Mouse (Mus musculus): Measurements from ENCODE around the gene Gm9602.
"Not testable (repeated sequence)": the region's sequence is repeated elsewhere in the genome, so short reads cannot be mapped to it uniquely, and the experiment has no call there.

Gene Gm9602

DNA sequence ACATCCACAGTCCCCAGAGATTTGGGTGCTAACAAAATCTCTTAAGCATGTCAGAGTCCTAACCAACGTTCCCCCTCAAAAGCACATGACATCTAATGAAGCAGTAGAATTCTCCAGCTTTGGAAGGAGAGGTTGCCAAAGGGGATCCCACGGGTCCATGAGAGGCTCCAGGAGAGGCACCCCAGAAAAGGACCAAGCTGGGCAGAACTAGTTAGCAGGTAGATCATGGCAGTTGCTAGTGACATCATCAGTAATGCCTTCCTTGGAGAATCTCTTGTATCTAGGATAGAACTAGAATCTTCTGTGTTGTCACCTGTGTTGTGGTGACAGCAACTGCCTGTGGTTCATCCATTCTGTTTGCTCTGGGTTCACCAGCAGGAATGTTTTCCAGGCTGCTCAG is at the start of gene Gm9602:
Gene Gm9602 (plus strand): TSS at position 301 of the 400 bp plus-strand sequence.
- not testable (repeated sequence) for DNase-seq (ENCODE audit: low read depth, low spot score)

DNA sequence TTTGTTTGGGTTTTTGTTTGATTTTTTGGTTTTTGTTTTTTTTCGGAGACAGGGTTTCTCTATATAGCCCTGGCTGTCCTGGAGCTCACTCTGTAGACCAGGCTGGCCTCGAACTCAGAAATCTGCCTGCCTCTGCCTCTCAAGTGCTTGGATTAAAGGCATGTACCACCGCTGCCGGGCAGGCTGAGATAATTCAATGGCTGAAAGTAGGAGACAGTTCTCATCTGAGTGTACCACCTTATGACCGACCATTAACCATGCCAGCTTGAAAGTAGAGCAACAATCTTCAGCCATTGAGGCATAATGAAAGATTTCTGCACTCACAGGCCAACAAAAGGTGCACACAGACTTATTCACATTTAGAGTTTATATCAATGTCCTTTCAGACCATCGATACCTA is 30.3 kb downstream of the Gm9602 start:
- not testable (repeated sequence) for DNase-seq (ENCODE audit: low read depth, low spot score)

DNA sequence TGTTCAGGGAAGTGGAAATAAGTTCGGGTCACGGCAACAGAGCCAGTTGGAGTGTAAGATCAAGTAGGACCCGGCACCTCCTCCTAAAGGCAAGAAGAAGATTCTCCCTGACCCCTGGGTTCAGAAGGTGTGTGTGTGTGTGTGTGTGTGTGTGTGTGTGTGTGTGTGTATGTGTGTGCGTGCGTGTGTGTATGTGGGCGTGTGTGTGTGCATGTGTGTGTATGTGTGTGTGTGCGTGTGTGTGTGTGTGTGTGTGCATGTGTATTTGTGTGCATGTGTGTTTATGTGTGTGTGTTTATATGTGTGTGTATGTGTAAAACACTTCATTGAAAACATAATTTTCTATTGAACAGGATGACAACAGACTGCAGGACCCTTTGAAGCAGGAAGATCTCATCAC is 45.8 kb downstream of the Gm9602 start:
- not testable (repeated sequence) for DNase-seq (ENCODE audit: low read depth, low spot score)
